Mouse (Mus musculus): ENCODE data around the gene Gm10135. TPM values are rescaled to one million over a fixed set of nuclear protein-coding genes. Genes with fewer than 3 reads are reported as not detected.
"Not testable (repeated sequence)": the region's sequence is repeated elsewhere in the genome, so short reads cannot be mapped to it uniquely, and the experiment has no call there.

Gene Gm10135
- not detected in 2 replicates for polyA plus RNA-seq (2015; fragmentation: Nextera tagmentation; extraction: Ambion mirVana)

GRCm38 (mm10) chr5:72974602-72975001, at the start of gene Gm10135:
Gene Gm10135, minus strand, starts transcription at chr5:72974702.
- Histone ChIP-seq H3K4me3 (ENCODE audit: low read depth, low read length) (no peak within 1 kb of the TSS), H3K4me2 (ENCODE audit: low read length) (no peak within 1 kb of the TSS), H3K27me3 (ENCODE audit: control insufficient read depth, insufficient read depth, low read depth, low read length) (no peaks in the 10 kb centered on the region), H3K27ac (ENCODE audit: low read length) (no peak within 1 kb of the TSS), H3K4me1 (ENCODE audit: control insufficient read depth, insufficient read depth, low read length) (no peaks in the 10 kb centered on the region), H3K9ac (ENCODE audit: low read depth, low read length) (no peak within 1 kb of the TSS), H3K36me3 (ENCODE audit: control insufficient read depth, insufficient read depth, low read length) (peaks cover 5% of the 10 kb centered on the region; the same call in 1 of the 2 replicates), H3K9me3 (replicated peaks; ENCODE audit: control insufficient read depth, low read length, poor library complexity, severe bottlenecking) (no peaks in the 10 kb centered on the region)
- WGBS, result 99% methylated on average over 7 of the region's 7 CpGs
- ATAC-seq, result no peak

GRCm38 (mm10) chr5:73023801-73024200, 49.3 kb upstream of the Gm10135 start:
- peaks cover 4% of the 10 kb centered on the region; the same call in 1 of the 2 replicates for H3K36me3 ChIP-seq (ENCODE audit: control insufficient read depth, insufficient read depth, low read length)
- 95% methylated on average over 13 of the region's 13 CpGs for WGBS
- no peaks in the 10 kb centered on the region for H3K4me1 ChIP-seq (ENCODE audit: control insufficient read depth, insufficient read depth, low read length)
- no peak overlapping the region for H3K9ac ChIP-seq (ENCODE audit: low read depth, low read length)
- H3K4me2 ChIP-seq (ENCODE audit: low read length), result no peak overlapping the region
- no peaks in the 10 kb centered on the region for H3K9me3 ChIP-seq (replicated peaks; ENCODE audit: control insufficient read depth, low read length, poor library complexity, severe bottlenecking)
- no peak overlapping the region for H3K4me3 ChIP-seq (ENCODE audit: low read depth, low read length)
- H3K27ac ChIP-seq (ENCODE audit: low read length), result no peak overlapping the region
- no peaks in the 10 kb centered on the region for H3K27me3 ChIP-seq (ENCODE audit: control insufficient read depth, insufficient read depth, low read depth, low read length)
- ATAC-seq, result no peak

- Histone ChIP-seq H3K27ac (ENCODE audit: low read length) (no peak overlapping the region), H3K4me2 (ENCODE audit: low read length) (no peak overlapping the region), H3K4me3 (ENCODE audit: low read depth, low read length) (no peak overlapping the region), H3K9ac (ENCODE audit: low read depth, low read length) (no peak overlapping the region), H3K9me3 (replicated peaks; ENCODE audit: control insufficient read depth, low read length, poor library complexity, severe bottlenecking) (no peaks in the 10 kb centered on the region), H3K36me3 (ENCODE audit: control insufficient read depth, insufficient read depth, low read length) (no peaks in the 10 kb centered on the region), H3K27me3 (ENCODE audit: control insufficient read depth, insufficient read depth, low read depth, low read length) (no peaks in the 10 kb centered on the region), H3K4me1 (ENCODE audit: control insufficient read depth, insufficient read depth, low read length) (0 out of 2 replicates have a peak, but pooled peaks cover 2% of the 10 kb centered on the region)
- ATAC-seq, result no peak
- 37% methylated on average over 9 of the region's 9 CpGs for WGBS
Measured at GRCm38 (mm10) chr5:73014745-73015144, 40.2 kb upstream of the Gm10135 start.

GRCm38 (mm10) chr5:73013611-73014287, 39.2 kb upstream of the Gm10135 start:
- H3K27ac ChIP-seq (ENCODE audit: low read length); H3K27me3 ChIP-seq (ENCODE audit: control insufficient read depth, insufficient read depth, low read depth, low read length); H3K36me3 ChIP-seq (ENCODE audit: control insufficient read depth, insufficient read depth, low read length); H3K9me3 ChIP-seq (replicated peaks; ENCODE audit: control insufficient read depth, low read length, poor library complexity, severe bottlenecking); H3K4me1 ChIP-seq (ENCODE audit: control insufficient read depth, insufficient read depth, low read length): not testable (repeated sequence)
- Histone ChIP-seq H3K9ac (ENCODE audit: low read depth, low read length) (peak overlapping the region; percentile 55), H3K4me3 (ENCODE audit: low read depth, low read length) (peak overlapping the region; percentile 39), H3K4me2 (ENCODE audit: low read length) (peak overlapping the region; percentile 64)
- ATAC-seq, result peak; percentile 82
- 2% methylated on average over 41 of the region's 65 CpGs for WGBS

- peak overlapping the region; percentile 64 for H3K4me2 ChIP-seq (ENCODE audit: low read length)
- not testable (repeated sequence) for H3K9ac ChIP-seq (ENCODE audit: low read depth, low read length); H3K4me1 ChIP-seq (ENCODE audit: control insufficient read depth, insufficient read depth, low read length); H3K9me3 ChIP-seq (replicated peaks; ENCODE audit: control insufficient read depth, low read length, poor library complexity, severe bottlenecking); H3K27ac ChIP-seq (ENCODE audit: low read length); H3K36me3 ChIP-seq (ENCODE audit: control insufficient read depth, insufficient read depth, low read length); H3K27me3 ChIP-seq (ENCODE audit: control insufficient read depth, insufficient read depth, low read depth, low read length)
- ATAC-seq, result peak; percentile 72
- WGBS, result 23% methylated on average over 23 of the region's 27 CpGs
- H3K4me3 ChIP-seq (ENCODE audit: low read depth, low read length), result peak overlapping the region; percentile 39
Measured at GRCm38 (mm10) chr5:73012884-73013610, 38.5 kb upstream of the Gm10135 start.

GRCm38 (mm10) chr5:73011806-73012205, 37.3 kb upstream of the Gm10135 start:
- H3K4me3 ChIP-seq (ENCODE audit: low read depth, low read length); H3K9me3 ChIP-seq (replicated peaks; ENCODE audit: control insufficient read depth, low read length, poor library complexity, severe bottlenecking); ATAC-seq; H3K4me2 ChIP-seq (ENCODE audit: low read length); H3K4me1 ChIP-seq (ENCODE audit: control insufficient read depth, insufficient read depth, low read length); H3K9ac ChIP-seq (ENCODE audit: low read depth, low read length); H3K27me3 ChIP-seq (ENCODE audit: control insufficient read depth, insufficient read depth, low read depth, low read length); H3K36me3 ChIP-seq (ENCODE audit: control insufficient read depth, insufficient read depth, low read length); H3K27ac ChIP-seq (ENCODE audit: low read length): not testable (repeated sequence)
- WGBS, result 96% methylated on average over 15 of the region's 16 CpGs

- ATAC-seq; H3K36me3 ChIP-seq (ENCODE audit: control insufficient read depth, insufficient read depth, low read length): not testable (repeated sequence)
Measured at GRCm38 (mm10) chr5:73008230-73008629, 33.7 kb upstream of the Gm10135 start.

GRCm38 (mm10) chr5:73007582-73007959, 33.1 kb upstream of the Gm10135 start:
- H3K4me3 ChIP-seq (ENCODE audit: low read depth, low read length), result peak overlapping the region; percentile 48
- H3K9me3 ChIP-seq (replicated peaks; ENCODE audit: control insufficient read depth, low read length, poor library complexity, severe bottlenecking), result no peaks in the 10 kb centered on the region
- H3K27me3 ChIP-seq (ENCODE audit: control insufficient read depth, insufficient read depth, low read depth, low read length), result no peaks in the 10 kb centered on the region
- 50% methylated on average over 5 of the region's 5 CpGs for WGBS
- H3K27ac ChIP-seq (ENCODE audit: low read length), result no peak overlapping the region
- 0 out of 2 replicates have a peak, but pooled peaks have one; percentile 13 for ATAC-seq
- no peak overlapping the region for H3K9ac ChIP-seq (ENCODE audit: low read depth, low read length)
- H3K4me2 ChIP-seq (ENCODE audit: low read length), result peak overlapping the region; percentile 66
- H3K4me1 ChIP-seq (ENCODE audit: control insufficient read depth, insufficient read depth, low read length), result 0 out of 2 replicates have a peak, but pooled peaks cover 2% of the 10 kb centered on the region
- H3K36me3 ChIP-seq (ENCODE audit: control insufficient read depth, insufficient read depth, low read length), result no peaks in the 10 kb centered on the region

More at GRCm38 (mm10) chr5:73008230-73008629, 33.7 kb upstream of the Gm10135 start:
- H3K27me3 ChIP-seq (ENCODE audit: control insufficient read depth, insufficient read depth, low read depth, low read length); H3K27ac ChIP-seq (ENCODE audit: low read length); H3K4me2 ChIP-seq (ENCODE audit: low read length); H3K4me1 ChIP-seq (ENCODE audit: control insufficient read depth, insufficient read depth, low read length); H3K9ac ChIP-seq (ENCODE audit: low read depth, low read length); H3K4me3 ChIP-seq (ENCODE audit: low read depth, low read length); H3K9me3 ChIP-seq (replicated peaks; ENCODE audit: control insufficient read depth, low read length, poor library complexity, severe bottlenecking): not testable (repeated sequence)
- WGBS, result 47% methylated on average over 8 of the region's 8 CpGs
